Mouse (Mus musculus) adrenal gland (tissue): Measurements from ENCODE around the gene Ggt5.
"Not testable (repeated sequence)": the region's sequence is repeated elsewhere in the genome, so short reads cannot be mapped to it uniquely, and the experiment has no call there.

Source experiments
- intact Hi-C: fragments of 180-260 bp; cut with DNase I; formaldehyde crosslinking; loops from one replicate; pipeline ENCODE4 v1.15.1; 2025
- long read RNA-seq, 2 experiments: library from polyadenylated mRNA; unstranded; transcript quantifications; one replicate each; pipeline ENCODE4 v2.0.0; 2020; ENCODE audit warnings: borderline replicate concordance in 1 of 2; ENCODE audit not compliant: insufficient replicate concordance in 1 of 2

The Ggt5 gene
- long read RNA-seq, experiment 1, full-length matches to known transcripts, result 1 of 8 reads
- long read RNA-seq, experiment 1, partial matches to known transcripts, result 6 of 8 reads
- long read RNA-seq, experiment 1, other reads (novel, unspliced or antisense), result 1 of 8 reads
- long read RNA-seq, experiment 2, full-length matches to known transcripts, result 7 of 10 reads
- long read RNA-seq, experiment 2, partial matches to known transcripts, result 0 of 10 reads
- long read RNA-seq, experiment 2, other reads (novel, unspliced or antisense), result 3 of 10 reads

DNA sequence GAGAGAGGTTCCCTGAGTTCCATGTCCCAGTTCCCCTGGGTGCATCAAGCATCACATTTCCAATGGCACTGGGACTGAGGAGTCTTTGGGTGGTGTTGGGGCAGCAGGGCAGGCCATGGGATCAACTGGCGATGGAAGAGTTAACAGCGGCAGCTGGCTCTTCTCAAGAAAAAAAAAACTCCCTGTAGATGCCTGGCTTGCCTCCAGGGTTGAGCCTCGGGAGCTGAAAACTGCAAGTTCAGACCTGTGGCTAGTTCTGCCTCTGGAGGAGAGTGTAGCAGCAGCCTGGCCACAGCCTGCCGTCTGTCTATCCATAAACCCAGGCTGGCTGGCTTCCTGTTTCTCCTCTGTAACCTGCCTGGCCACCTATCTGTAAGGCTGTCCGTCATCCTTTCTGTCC, at the start of gene Ggt5:
Gene Ggt5, plus strand, starts transcription at position 212 of the 400 bp plus-strand sequence.
- intact Hi-C loops, result loop anchor here (5.0 kb wide), 3 partner anchors 113 to 363 kb away; partner anchors contain the start of gene Gm5134

- intact Hi-C loops, result no loop called here
These were observed 41.2 kb upstream of the Ggt5 start for GRCm38 (mm10) chr10:75547901-75548300.

DNA sequence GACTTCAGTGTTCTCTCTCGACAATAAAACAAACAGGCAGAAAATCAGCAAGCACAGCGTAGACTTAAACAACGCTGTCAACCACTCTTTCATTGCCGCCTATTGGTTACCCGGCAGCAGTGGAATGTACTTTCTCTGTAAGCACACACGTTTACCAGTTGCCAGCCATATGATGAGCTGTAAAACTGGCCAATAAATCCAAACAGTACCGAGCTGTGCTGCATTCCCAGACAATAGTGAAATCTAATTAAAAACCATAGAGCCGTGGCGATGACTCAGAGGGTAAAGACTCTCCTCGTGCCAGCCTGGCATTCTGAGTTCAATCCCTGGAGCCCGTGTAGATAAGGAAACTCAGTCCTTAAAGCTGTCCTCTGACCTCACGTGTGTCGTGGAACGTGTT, 40.7 kb upstream of the Ggt5 start:
- intact Hi-C loops, result no loop called here

GRCm38 (mm10) chr10:75549886-75550285, 39.3 kb upstream of the Ggt5 start:
- intact Hi-C loops, result no loop called here

DNA sequence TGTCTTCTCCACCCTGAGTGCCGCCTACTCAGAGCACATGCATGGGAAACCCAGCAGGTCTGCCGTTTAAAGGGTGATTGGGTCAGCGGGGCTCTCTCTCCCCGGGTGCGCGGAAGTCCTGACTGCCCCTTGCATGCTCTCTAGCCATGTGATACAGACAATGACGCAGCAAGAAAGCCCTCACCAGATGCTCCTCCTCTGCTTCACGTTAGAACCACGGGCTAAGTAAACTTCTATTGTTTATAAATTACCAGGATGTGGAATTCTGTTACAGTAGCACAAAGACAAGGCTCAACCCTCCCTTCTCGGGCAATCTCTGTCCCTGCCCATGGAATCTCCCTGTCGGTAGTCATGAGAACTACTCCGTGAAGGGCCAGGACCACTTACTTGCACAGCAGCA, 38.0 kb upstream of the Ggt5 start:
- intact Hi-C loops, result no loop called here

DNA sequence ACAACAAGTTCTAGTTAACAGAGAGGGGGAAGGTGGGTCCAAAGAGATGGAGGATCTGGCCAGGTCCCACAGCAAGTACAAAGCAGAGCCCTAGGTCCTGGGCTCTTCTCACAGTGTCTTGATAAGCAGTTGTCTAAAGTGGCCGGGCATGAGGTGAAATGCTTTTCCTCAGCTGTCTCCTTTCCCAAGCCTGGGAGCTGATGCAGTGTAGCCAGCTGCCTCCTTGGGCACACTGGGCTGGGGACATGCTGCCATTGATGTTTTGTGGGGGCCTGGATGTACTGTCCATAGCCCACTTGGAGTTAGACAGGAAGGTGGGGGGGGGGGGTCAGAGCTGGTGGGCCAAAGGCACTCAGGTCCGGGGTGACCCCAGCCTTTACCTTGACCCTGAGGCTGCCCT, 37.0 kb upstream of the Ggt5 start:
- intact Hi-C loops, result no loop called here

GRCm38 (mm10) chr10:75552701-75553450, 36.3 kb upstream of the Ggt5 start:
- intact Hi-C loops, result no loop called here

DNA sequence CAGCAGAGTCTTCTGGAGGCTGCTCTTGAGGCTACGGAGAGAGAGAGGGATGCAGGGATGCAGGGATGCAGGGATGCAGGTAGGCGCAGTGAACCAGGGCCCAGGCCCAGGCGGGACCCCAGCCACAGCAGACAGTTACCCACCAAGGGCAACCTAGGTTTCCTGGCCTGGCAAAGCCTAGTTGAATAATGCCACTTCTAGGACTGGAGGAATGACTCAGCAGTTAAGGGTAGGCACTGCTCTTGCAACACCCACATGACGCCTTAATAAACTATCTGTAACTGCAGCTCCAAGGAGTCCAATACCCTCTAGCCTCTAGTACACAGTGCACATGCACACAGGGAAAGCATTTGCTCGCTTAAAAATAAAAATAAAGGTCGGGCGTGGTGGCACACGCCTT, 35.0 kb upstream of the Ggt5 start:
- intact Hi-C loops, result no loop called here

DNA sequence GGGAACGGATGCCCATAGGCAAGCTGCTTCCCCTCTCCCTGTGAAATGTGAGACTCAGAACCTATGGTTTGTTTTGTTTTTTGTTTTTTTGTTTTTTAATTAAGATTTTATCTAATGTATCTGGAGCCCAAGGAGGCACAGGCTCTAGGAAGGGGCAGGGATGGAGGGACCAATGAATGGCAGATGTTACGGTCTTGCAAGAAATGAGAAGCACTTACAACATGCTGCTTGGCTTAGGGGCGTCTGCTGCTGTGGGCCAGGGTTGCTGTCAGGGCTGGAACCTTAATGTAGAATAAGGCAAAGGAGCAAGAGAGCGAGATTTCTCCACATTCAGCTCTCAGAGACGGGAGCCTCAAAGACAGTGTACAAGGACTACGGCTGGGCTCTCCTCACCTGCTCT, 33.6 kb upstream of the Ggt5 start:
- intact Hi-C loops, result no loop called here

DNA sequence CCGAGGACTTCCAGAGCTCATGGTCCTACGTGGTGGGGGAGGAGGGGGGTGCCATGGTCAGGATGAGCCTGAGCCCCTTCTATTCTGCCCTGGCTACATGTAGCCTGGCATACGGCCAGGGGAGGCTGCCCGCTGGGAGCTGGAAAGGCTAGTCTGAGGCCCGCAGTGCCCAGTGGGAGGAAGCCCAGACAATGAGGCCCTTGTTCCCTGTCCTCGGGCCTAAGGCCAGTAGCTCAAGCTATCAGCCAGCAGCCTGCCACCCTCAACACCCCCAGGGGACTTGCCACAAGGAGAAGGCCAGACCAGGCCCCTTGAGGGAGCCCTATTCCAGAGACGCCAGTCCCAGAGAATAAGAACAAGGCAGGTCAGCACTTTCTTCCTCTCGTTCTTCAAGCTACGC, 33.1 kb upstream of the Ggt5 start:
- intact Hi-C loops, result no loop called here

- intact Hi-C loops, result no loop called here
These were observed 30.6 kb upstream of the Ggt5 start for GRCm38 (mm10) chr10:75558515-75558914.

DNA sequence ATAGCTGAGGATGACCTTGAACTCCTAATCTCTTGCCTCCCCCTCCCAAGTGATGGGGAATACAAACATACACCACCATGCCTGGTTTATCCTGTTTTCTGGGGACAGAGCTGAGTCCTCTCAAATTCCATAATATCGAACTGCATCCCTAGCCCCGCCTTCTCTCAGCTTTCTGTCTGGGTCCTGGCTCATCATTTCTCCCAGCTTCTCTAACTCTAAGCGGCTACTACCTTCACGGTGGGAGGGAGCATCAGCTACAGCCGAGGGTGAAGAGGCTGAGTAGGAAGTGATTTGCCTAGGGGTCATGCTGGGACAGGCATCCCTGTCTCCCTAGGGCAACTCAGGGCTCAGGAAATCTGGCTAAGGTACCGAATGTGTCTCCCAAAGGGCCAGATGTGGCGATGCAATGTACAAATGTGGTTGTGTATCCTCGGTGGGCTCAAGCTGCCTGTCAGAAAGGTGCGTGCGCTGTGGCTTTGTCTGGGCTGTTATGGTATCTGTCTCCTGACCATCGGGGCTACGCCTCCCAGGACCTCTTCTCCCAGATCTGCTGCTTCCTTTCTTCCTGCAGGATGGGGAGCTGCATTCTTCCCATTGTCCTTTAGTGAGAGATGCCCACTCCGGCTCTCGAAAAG, 30.0 kb upstream of the Ggt5 start:
- intact Hi-C loops, result no loop called here

GRCm38 (mm10) chr10:75559676-75560548, 29.2 kb upstream of the Ggt5 start, which contains the start of gene Lrrc75b:
Lrrc75b (minus strand) TSS chr10:75560330.
- intact Hi-C loops, result no loop called here

DNA sequence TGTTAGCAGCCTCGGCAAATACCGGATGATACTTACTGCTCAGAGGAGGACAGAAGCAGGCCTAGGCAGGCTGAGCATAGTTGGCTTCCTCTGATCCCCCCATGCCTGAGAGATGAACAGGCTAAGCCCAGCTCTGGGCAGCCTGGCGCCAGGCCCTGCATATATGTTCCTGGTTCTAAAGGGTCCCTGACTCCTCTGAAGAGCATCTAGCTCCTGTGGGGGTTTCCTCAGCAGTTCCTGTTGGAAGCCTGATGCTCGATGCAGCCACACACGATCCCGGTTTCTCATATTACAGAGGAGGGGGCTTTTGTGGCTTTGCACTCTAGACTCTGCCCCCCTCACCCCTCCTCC, 28.6 kb upstream of the Ggt5 start:
- intact Hi-C loops, result no loop called here

- intact Hi-C loops, result no loop called here
These were observed 28.0 kb upstream of the Ggt5 start, which contains the start of gene Ggt1 for GRCm38 (mm10) chr10:75561071-75561654. Ggt1 (plus strand) TSS chr10:75561604.

DNA sequence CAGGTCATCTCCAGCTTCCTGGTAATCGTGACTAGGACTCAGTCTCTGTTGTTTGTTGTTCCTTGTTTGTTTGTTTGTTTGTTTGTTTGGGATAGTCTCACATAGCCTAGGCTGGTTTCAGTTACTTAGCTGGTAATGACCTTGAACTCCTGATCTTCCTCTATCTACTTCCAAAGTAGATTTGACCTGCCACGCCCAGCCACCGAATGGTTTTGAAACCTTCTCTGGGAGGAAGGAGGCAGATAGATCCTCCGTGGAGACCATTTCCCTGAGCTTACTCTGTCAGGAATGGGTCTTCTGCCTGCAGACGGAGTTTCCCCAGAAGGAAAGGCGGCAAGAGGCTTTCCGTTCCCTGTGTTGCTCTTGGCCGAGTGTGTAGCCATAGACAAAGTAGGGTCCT, 26.5 kb upstream of the Ggt5 start:
- intact Hi-C loops, result no loop called here

GRCm38 (mm10) chr10:75564687-75565265, 24.4 kb upstream of the Ggt5 start:
- intact Hi-C loops, result no loop called here

DNA sequence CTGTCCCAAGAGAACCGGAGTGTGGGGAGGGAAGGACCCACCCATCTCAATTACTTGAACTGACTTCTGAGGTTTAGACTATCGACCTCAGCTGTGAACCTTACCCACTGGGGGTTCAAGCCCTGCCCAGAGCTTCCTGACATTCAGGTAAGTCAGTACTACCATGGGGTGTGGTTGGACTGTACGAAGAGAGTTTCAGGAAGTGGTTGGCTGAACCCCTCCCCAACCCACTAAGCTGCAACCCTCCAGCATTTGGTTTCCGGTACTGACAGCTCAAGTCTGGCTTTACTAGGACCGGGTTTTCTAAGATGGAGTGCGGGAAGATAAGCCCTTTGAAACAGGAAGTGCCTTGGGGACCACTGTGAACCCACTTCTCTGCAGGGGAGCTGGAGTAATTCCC, 23.7 kb upstream of the Ggt5 start:
- intact Hi-C loops, result no loop called here

GRCm38 (mm10) chr10:75565906-75566305, 23.2 kb upstream of the Ggt5 start:
- intact Hi-C loops, result no loop called here

DNA sequence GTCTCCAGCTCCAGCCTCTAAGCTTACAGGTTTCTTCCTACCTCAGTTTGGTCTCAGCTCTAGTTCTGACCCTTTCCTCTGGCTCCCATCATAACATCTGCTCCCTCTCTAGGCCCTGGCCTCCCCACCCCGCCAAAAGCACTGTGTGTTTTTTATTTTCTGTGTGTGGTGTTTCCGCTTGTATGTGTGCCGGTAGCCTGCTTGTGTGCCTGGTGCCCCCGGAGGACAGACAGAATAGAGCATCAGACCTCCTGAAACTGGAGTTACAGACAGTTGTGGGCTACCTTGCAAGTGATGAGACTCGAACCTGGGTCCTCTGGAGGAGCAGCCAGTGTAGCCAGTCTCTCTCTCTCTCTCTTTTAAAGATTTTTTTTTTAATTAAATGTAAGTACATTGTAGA, 22.8 kb upstream of the Ggt5 start:
- intact Hi-C loops, result no loop called here

GRCm38 (mm10) chr10:75566765-75567164, 22.4 kb upstream of the Ggt5 start:
- intact Hi-C loops, result not testable (repeated sequence)
